Mouse (Mus musculus) CH12.LX (cell line): ENCODE results near the gene Mstn. TPM values are rescaled to one million over a fixed set of nuclear protein-coding genes. Genes with fewer than 3 reads are reported as not detected.

Source experiments
- DNase-seq: peaks from one replicate; pipeline ENCODE4 v3.0.0-alpha.2; 2013; ENCODE audit errors: extremely low read depth
- H3K27ac ChIP-seq: 2 replicates; pipeline ENCODE4 v1.5.1; 2012; ENCODE audit warnings: low read depth, mild to moderate bottlenecking, control low read depth, moderate library complexity; ENCODE audit not compliant: insufficient read depth
- H3K27me3 ChIP-seq: replicated peaks from 2 replicates; pipeline ENCODE3; 2012; ENCODE audit warnings: inconsistent platforms
- H3K36me3 ChIP-seq, 2 experiments: replicated peaks in 1 of 2; 2 replicates each; pipeline versions ENCODE3 to v1.6.1; 2012; ENCODE audit warnings: inconsistent platforms in 1 of 2, low read length in 1 of 2, mild to moderate bottlenecking in 1 of 2, mixed read lengths in 1 of 2, moderate library complexity in 1 of 2; ENCODE audit not compliant: control insufficient read depth in 1 of 2, insufficient read depth in 1 of 2
- H3K4me1 ChIP-seq, 2 experiments: 2 replicates each; pipeline ENCODE4 v1.6.1; 2012; ENCODE audit warnings: inconsistent platforms in 1 of 2, moderate library complexity in 1 of 2; ENCODE audit not compliant: insufficient read depth in 2 of 2, control insufficient read depth in 1 of 2
- H3K4me2 ChIP-seq: 2 replicates; pipeline ENCODE4 v1.6.1; 2012; ENCODE audit warnings: low read depth, mild to moderate bottlenecking, control low read depth; ENCODE audit not compliant: poor library complexity, insufficient read depth, severe bottlenecking
- H3K4me3 ChIP-seq, 3 experiments: fragments of 150-350 bp in 1 of 3; sonication (generic) in 1 of 3; replicated peaks in 1 of 3; 2 replicates each; pipeline versions ENCODE3 to v1.5.1; 2011 to 2012; ENCODE audit warnings: low read depth in 2 of 3, low read length in 2 of 3, mild to moderate bottlenecking in 2 of 3, moderate library complexity in 2 of 3, control low read depth in 1 of 3, improper control_type of control experiment in 1 of 3, inconsistent platforms in 1 of 3, mixed read lengths in 1 of 3; ENCODE audit not compliant: poor library complexity in 1 of 3
- H3K79me2 ChIP-seq: replicated peaks from 2 replicates; pipeline ENCODE4 v1.6.1; 2012; ENCODE audit warnings: mild to moderate bottlenecking, moderate library complexity; ENCODE audit not compliant: control insufficient read depth, poor library complexity, insufficient read depth, severe bottlenecking; ENCODE audit errors: extremely low read depth
- H3K9ac ChIP-seq: 2 replicates; pipeline ENCODE4 v1.6.1; 2012; ENCODE audit warnings: low read depth, mild to moderate bottlenecking, control low read depth, moderate library complexity; ENCODE audit not compliant: insufficient read depth
- H3K9me3 ChIP-seq: replicated peaks from 2 replicates; pipeline ENCODE3; 2012; ENCODE audit warnings: low read length, inconsistent platforms, mixed read lengths
- CHD1 ChIP-seq: IDR thresholded peaks from 2 replicates; pipeline ENCODE4 v1.6.1; 2012; ENCODE audit warnings: low read depth, low read length, improper control_type of control experiment, inconsistent platforms
- CHD2 ChIP-seq: IDR thresholded peaks from 2 replicates; pipeline ENCODE4 v1.6.1; 2011; ENCODE audit warnings: low read length, improper control_type of control experiment
- E2F4 ChIP-seq: IDR thresholded peaks from 2 replicates; pipeline ENCODE4 v1.6.1; 2011; ENCODE audit warnings: low read depth, low read length, improper control_type of control experiment; ENCODE audit not compliant: insufficient replicate concordance
- EP300 ChIP-seq: IDR thresholded peaks from 2 replicates; pipeline ENCODE4 v1.6.1; 2011; ENCODE audit warnings: low read length, improper control_type of control experiment
- ETS1 ChIP-seq: conservative IDR thresholded peaks from 2 replicates; pipeline ENCODE4 v1.6.1; 2012; ENCODE audit warnings: low read depth, mild to moderate bottlenecking, inconsistent platforms, low read length, improper control_type of control experiment, moderate library complexity
- GABPA ChIP-seq: IDR thresholded peaks from 2 replicates; pipeline ENCODE4 v1.6.1; 2012; ENCODE audit warnings: low read depth, low read length, improper control_type of control experiment, inconsistent platforms; ENCODE audit not compliant: insufficient replicate concordance
- IRF4 ChIP-seq: IDR thresholded peaks from 2 replicates; pipeline ENCODE4 v1.6.1; 2014; ENCODE audit warnings: low read depth, mild to moderate bottlenecking, inconsistent platforms, low read length, improper control_type of control experiment
- JUND ChIP-seq: conservative IDR thresholded peaks from 2 replicates; pipeline ENCODE4 v1.6.1; 2011; ENCODE audit warnings: low read depth, low read length, improper control_type of control experiment
- KAT2A ChIP-seq: IDR thresholded peaks from 2 replicates; pipeline ENCODE4 v1.6.1; 2012; ENCODE audit warnings: low read length, improper control_type of control experiment, inconsistent platforms; ENCODE audit not compliant: insufficient replicate concordance
- MAX ChIP-seq: IDR thresholded peaks from 2 replicates; pipeline ENCODE4 v1.6.1; 2011; ENCODE audit warnings: low read length, improper control_type of control experiment
- POLR2A ChIP-seq: IDR thresholded peaks from 2 replicates; pipeline ENCODE4 v1.6.1; 2011; ENCODE audit warnings: low read depth, mild to moderate bottlenecking, improper control_type of control experiment, low read length
- RCOR1 ChIP-seq: conservative IDR thresholded peaks from 2 replicates; pipeline ENCODE4 v1.6.1; 2012; ENCODE audit warnings: low read depth, mild to moderate bottlenecking, inconsistent platforms, low read length, improper control_type of control experiment
- SIN3A ChIP-seq: IDR thresholded peaks from 2 replicates; pipeline ENCODE4 v1.6.1; 2012; ENCODE audit warnings: low read length, improper control_type of control experiment, inconsistent platforms
- TCF12 ChIP-seq: IDR thresholded peaks from 2 replicates; pipeline ENCODE4 v1.6.1; 2014; ENCODE audit warnings: low read depth, mild to moderate bottlenecking, inconsistent platforms, low read length, improper control_type of control experiment
- UBTF ChIP-seq: IDR thresholded peaks from 2 replicates; pipeline ENCODE4 v1.6.1; 2012; ENCODE audit warnings: low read depth, mild to moderate bottlenecking, inconsistent platforms, low read length, improper control_type of control experiment, moderate library complexity
- USF1 ChIP-seq: IDR thresholded peaks from 2 replicates; pipeline ENCODE4 v1.6.1; 2014; ENCODE audit warnings: low read depth, mild to moderate bottlenecking, inconsistent platforms, low read length, improper control_type of control experiment
- USF2 ChIP-seq: conservative IDR thresholded peaks from 2 replicates; pipeline ENCODE4 v1.6.1; 2011; ENCODE audit warnings: low read depth, low read length, improper control_type of control experiment
- ZC3H11A ChIP-seq: IDR thresholded peaks from 2 replicates; pipeline ENCODE4 v1.6.1; 2012; ENCODE audit warnings: low read depth, mild to moderate bottlenecking, inconsistent platforms, low read length, improper control_type of control experiment
- ZKSCAN1 ChIP-seq: IDR thresholded peaks from 2 replicates; pipeline ENCODE4 v1.6.1; 2012; ENCODE audit warnings: low read depth, inconsistent platforms, low read length, improper control_type of control experiment, borderline replicate concordance
- ZMIZ1 ChIP-seq: IDR thresholded peaks from 2 replicates; pipeline ENCODE4 v1.6.1; 2012; ENCODE audit warnings: low read depth, mild to moderate bottlenecking, inconsistent platforms, low read length, improper control_type of control experiment
- ZNF384 ChIP-seq: IDR thresholded peaks from 2 replicates; pipeline ENCODE4 v1.6.1; 2012; ENCODE audit warnings: low read depth, low read length, improper control_type of control experiment, inconsistent platforms
- dilution Hi-C: fragments of 300-500 bp; cut with MboI; formaldehyde crosslinking; loops from 2 replicates; pipeline ENCODE4 v1.14.3; 2020; ENCODE audit warnings: low sequenced_read_pairs; ENCODE audit not compliant: extremely low pct_unique_long_range_greater_than_20kb, extremely low pct_ligation_motif_present
- in situ Hi-C: fragments of 300-500 bp; cut with MboI; formaldehyde crosslinking; loops from 3 replicates; pipeline ENCODE4 v1.14.3; 2019; ENCODE audit warnings: low sequenced_read_pairs, low pct_ligation_motif_present, low pct_unique_long_range_greater_than_20kb, mixed read lengths
- polyA plus RNA-seq: library from polyadenylated mRNA; unstranded; fragments of >175 nt; gene quantifications from 2 replicates; pipeline ENCODE4 v1.2.1, GENCODE M21; 2012; ENCODE audit warnings: low read depth; ENCODE audit not compliant: insufficient read length
- total RNA-seq, 2 experiments: library from RNA; depleted of rRNA; stranded (reverse); fragments of 300-350 nt in 1 of 2; fragments of >200 nt in 1 of 2; gene quantifications; 2 replicates each; pipeline ENCODE4 v1.2.3; 2012 to 2014

Gene Mstn
- total and polyA plus RNA-seq, 3 experiments: not detected

- no peak overlapping the region for H3K9ac ChIP-seq
- TF ChIP-seq IRF4 (no peak), SIN3A (no peak), KAT2A (no peak), USF1 (no peak), MAX (no peak), ZNF384 (no peak), ETS1 (no peak), EP300 (no peak), ZKSCAN1 (no peak), E2F4 (no peak), ZMIZ1 (no peak), TCF12 (no peak), UBTF (no peak), USF2 (no peak), JUND (no peak), RCOR1 (no peak), CHD2 (no peak), CHD1 (no peak), POLR2A (no peak), GABPA (no peak)
- TF ChIP-seq, all 38 proteins: peak for 0
Measured at GRCm38 (mm10) chr1:53059106-53059505, 2.3 kb upstream of the Mstn start.

GRCm38 (mm10) chr1:53060499-53060898, 941 bp upstream of the Mstn start:
- no peaks in the 10 kb centered on the region for H3K79me2 ChIP-seq
- DNase-seq: no peak
- no peak overlapping the region for H3K9ac ChIP-seq
- no peaks in the 10 kb centered on the region for H3K9me3 ChIP-seq
- TF ChIP-seq RCOR1: no peak
- TF ChIP-seq ZC3H11A: no peak
- no peaks in the 10 kb centered on the region for H3K4me1 ChIP-seq
- dilution Hi-C loops: no loop called here
- no peak overlapping the region for H3K4me2 ChIP-seq
- no peaks in the 10 kb centered on the region for H3K27me3 ChIP-seq
- no peak overlapping the region for H3K27ac ChIP-seq
- in situ Hi-C loops: no loop called here
- H3K36me3 ChIP-seq: no peaks in the 10 kb centered on the region
- no peak overlapping the region for H3K4me3 ChIP-seq

More at GRCm38 (mm10) chr1:53059106-53059505, 2.3 kb upstream of the Mstn start:
- H3K27me3 ChIP-seq: no peaks in the 10 kb centered on the region
- H3K9me3 ChIP-seq: no peaks in the 10 kb centered on the region
- H3K27ac ChIP-seq: no peak overlapping the region
- H3K79me2 ChIP-seq: no peaks in the 10 kb centered on the region
- no peaks in the 10 kb centered on the region for H3K4me1 ChIP-seq
- dilution Hi-C loops (no loop called here), in situ Hi-C loops (no loop called here)
- H3K36me3 ChIP-seq: no peaks in the 10 kb centered on the region
- no peak overlapping the region for H3K4me3 ChIP-seq
- H3K4me2 ChIP-seq: no peak overlapping the region
- DNase-seq: no peak
